Mouse (Mus musculus): ENCODE measurements at regions not wholly inside any gene's neighbourhood (a gene's known extent, or its start where the extent isn't known, plus 50 kb on each side); places are given as distances from the start of the nearest gene placed in this dataset.

- DNase-seq (ENCODE audit: inconsistent ontology term) = no peak
Measured at GRCm38 (mm10) chr12:7919709-7920324, 57.6 kb upstream of the Apob start.

- no peak for DNase-seq (ENCODE audit: inconsistent ontology term)
Measured at GRCm38 (mm10) chr12:7920888-7921287, 56.6 kb upstream of the Apob start.

Data from Muller cell, postnatal 12 days (primary cell).